Mouse (Mus musculus) limb, embryonic 10.5 days (tissue): ENCODE data around the gene Scimp. TPM values are rescaled to one million over a fixed set of nuclear protein-coding genes. Genes with fewer than 3 reads are reported as not detected.

ENCODE experiments used
- DNase-seq: peaks from one replicate; pipeline ENCODE4 v3.0.0-alpha.2; 2017; ENCODE audit warnings: low spot score
- H3K27ac ChIP-seq: fragments of 300-500 bp; sonication (generic); 2 replicates; pipeline ENCODE4 v1.5.1; 2016; ENCODE audit warnings: mild to moderate bottlenecking
- H3K27me3 ChIP-seq: fragments of 300-500 bp; sonication (generic); 2 replicates; pipeline ENCODE4 v1.6.1; 2016; ENCODE audit warnings: low read depth, mild to moderate bottlenecking; ENCODE audit not compliant: poor library complexity, severe bottlenecking
- H3K36me3 ChIP-seq: fragments of 300-500 bp; sonication (generic); 2 replicates; pipeline ENCODE4 v1.6.1; 2016; ENCODE audit warnings: mild to moderate bottlenecking, moderate library complexity
- H3K4me1 ChIP-seq: fragments of 300-500 bp; sonication (generic); 2 replicates; pipeline ENCODE4 v1.6.1; 2016
- H3K4me3 ChIP-seq: fragments of 300-500 bp; sonication (generic); 2 replicates; pipeline ENCODE4 v1.5.1; 2016; ENCODE audit warnings: mild to moderate bottlenecking, moderate library complexity
- H3K9me3 ChIP-seq: fragments of 300-500 bp; sonication (generic); replicated peaks from 2 replicates; pipeline ENCODE4 v1.6.1; 2016; ENCODE audit warnings: mild to moderate bottlenecking
- WGBS: fragments of 180-500 bp; shearing (Covaris S2); methylation state at CpG from one replicate; pipeline ENCODE4 v1.1.7; 2016; 5-methylcytosine and 5-hydroxymethylcytosine counted together
- microRNA-seq: library from miRNA; unstranded; fragments of <30 nt; microRNA quantifications from one replicate; pipeline ENCODE4, GENCODE M21; 2017
- polyA plus RNA-seq: library from polyadenylated mRNA; unstranded; fragments of >200 nt; fragmentation: Nextera tagmentation; extraction: Ambion mirVana; gene quantifications from 2 replicates; pipeline ENCODE4 v1.2.1, GENCODE M21; 2016

The Scimp gene
- polyA plus RNA-seq, 1 experiment from 2014 or later = 0.18 TPM

DNA sequence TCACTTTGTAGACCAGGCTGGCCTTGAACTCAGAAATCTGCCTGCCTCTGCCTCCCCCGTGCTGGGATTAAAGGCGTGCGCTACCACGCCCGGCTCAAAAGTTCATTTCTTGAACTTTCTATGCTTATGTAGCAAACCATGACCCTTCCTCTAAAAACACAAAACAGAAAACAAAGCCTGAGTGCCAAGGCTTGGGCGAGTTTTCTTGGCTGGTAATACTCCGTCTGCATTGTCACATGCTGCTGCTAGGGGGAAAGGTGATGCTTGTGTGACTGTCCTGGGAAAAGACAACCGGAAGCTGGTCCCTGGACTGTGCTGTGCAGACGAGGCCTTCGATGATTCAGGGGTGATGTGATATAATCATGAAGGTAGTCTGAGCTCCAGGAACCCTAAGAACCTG lies 59.2 kb downstream of the Scimp start:
- no peaks in the 10 kb centered on the region for H3K4me1 ChIP-seq
- no peak overlapping the region for H3K27ac ChIP-seq
- no peak overlapping the region for H3K4me3 ChIP-seq
- no peaks in the 10 kb centered on the region for H3K9me3 ChIP-seq
- no peak for DNase-seq
- no peaks in the 10 kb centered on the region for H3K27me3 ChIP-seq
- 93% methylated on average over 10 of the region's 10 CpGs for WGBS
- H3K36me3 ChIP-seq = no peaks in the 10 kb centered on the region

DNA sequence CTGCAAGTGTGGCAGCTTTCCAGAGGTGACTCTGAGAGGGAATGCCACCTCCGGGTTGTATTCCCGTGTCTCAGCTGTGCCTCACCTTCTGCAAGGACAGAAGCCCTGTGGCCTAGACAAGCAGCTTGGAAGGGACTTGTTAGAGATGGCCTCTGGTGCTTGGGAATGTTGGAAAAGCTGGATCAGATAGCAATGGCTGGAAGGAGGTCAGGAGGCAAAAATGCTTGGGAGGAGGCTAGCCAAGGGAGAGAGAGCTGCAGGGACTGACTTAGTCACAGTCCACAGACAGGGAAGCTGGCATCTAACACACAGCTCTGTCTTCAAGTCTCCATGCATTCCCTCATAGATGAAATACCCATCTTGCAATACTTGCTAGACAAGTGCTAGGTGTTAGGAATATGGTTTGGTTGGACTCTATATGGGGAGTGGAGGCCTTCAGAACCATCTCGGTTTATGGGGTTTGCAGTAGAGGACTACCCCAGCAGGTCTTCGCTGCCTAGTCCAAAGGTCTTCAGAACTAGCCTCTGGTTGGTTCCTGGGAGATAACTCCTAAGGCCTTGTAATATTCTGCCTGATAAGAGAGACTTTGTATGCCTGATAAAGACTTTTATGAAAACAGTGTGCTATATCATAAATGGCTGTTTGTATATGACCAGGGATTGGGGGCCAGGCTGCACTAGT lies 59.9 kb downstream of the Scimp start:
- no peak overlapping the region for H3K27ac ChIP-seq
- no peaks in the 10 kb centered on the region for H3K36me3 ChIP-seq
- WGBS = 88% methylated on average over 4 of the region's 4 CpGs
- H3K4me1 ChIP-seq = no peaks in the 10 kb centered on the region
- no peaks in the 10 kb centered on the region for H3K27me3 ChIP-seq
- H3K9me3 ChIP-seq = no peaks in the 10 kb centered on the region
- H3K4me3 ChIP-seq = no peak overlapping the region
- DNase-seq = no peak

DNA sequence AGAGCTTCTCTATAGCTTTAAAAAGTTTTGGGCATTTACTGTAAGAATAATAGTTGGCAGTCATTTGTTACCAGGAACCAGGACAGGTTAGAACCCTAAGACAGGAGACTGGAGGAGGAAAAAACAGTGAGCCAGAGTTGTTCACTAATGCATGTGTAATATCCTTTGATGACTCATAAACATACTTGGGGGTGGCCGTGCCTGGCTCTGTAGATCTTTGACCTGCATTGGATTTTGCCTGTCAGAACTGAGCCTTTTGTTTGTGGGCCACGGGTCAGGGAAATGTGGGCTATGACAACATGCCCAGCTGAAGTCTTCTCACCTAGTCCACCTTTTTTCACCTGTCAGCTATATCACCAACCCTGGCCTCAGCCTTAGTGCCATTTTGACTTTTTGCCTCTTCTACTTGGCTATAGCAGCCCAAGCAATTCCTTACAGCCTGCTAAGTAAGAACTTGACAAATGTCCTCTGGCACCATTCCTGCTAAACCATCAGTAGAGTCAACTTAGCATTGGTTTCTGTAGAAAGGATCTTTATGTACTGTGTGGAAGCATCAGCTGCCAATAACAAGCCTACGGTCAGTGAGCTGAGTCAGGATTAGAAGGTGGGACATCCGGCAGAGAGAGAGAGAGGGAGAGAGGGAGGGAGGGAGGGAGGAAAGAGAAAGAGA lies 64.4 kb downstream of the Scimp start:
- no peak overlapping the region for H3K4me3 ChIP-seq
- no peaks in the 10 kb centered on the region for H3K36me3 ChIP-seq
- 90% methylated on average over 4 of the region's 4 CpGs for WGBS
- H3K27ac ChIP-seq = no peak overlapping the region
- H3K4me1 ChIP-seq = peaks cover 4% of the 10 kb centered on the region; the same call in 1 of the 2 replicates
- no peaks in the 10 kb centered on the region for H3K27me3 ChIP-seq
- DNase-seq = no peak
- H3K9me3 ChIP-seq = no peaks in the 10 kb centered on the region

DNA sequence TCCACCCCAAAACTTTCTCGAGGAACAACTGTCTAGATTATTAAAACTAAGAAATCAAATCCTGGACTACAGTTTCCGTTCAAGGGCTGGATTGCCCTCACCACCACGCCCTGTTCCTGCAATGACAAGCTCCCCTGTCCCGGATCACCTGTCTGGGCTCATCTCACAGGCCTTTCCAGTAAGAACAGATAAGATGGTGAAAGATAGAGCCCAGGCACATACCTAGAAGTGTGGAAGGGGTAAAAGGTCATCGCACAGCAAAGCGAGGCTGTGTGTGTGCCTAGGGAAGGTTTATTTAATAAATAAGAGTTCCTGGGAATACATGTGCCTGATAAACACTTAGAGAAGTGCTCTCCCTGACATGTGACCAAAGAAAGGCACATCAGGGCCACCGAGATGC lies 66.8 kb downstream of the Scimp start:
- 88% methylated on average over 7 of the region's 7 CpGs for WGBS
- Histone ChIP-seq H3K4me1 (peaks cover 4% of the 10 kb centered on the region; the same call in 1 of the 2 replicates), H3K27ac (no peak overlapping the region), H3K4me3 (no peak overlapping the region), H3K9me3 (no peaks in the 10 kb centered on the region), H3K27me3 (no peaks in the 10 kb centered on the region), H3K36me3 (no peaks in the 10 kb centered on the region)
- DNase-seq = no peak

DNA sequence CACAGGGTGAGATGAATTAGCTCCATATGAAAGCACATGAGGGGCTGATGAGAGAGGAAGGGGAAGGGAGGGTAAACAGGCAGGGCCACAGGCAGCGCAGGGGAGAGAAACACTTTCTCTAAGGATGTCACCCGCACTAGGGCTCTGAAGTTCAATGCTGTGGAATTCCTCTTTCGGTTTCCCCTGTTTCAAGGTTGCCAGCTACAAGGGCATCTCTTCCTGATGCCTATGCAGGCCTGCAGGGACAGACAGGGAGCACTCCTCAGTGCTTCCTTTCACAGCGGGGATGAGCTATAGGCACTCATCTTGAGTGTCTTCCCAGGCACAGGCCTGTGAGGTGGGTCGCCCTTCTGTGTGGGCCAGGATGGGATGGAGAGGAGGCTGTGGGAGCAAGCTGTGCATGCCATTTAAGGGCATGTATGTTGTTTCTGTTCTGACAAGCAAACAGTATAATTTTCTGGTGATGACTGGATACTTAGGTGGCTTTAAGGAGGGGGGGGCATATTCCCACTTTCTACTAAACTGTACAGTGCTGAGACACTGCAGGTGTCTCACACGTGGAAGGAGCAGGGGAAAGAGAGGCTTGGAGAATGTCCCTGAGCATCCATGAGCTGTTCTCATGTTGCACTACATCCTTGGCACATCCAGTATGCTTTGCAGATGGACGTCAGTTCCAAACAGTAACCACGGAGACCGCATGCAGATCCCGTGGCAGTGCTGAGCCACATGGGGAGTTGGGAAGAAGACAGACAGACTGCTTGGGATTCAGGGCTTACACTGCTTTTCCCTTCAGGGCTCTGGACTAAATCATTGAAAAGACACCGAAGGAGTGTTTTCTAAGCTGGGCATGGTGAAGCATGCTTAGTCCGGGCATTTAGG lies 69.6 kb downstream of the Scimp start:
- no peaks in the 10 kb centered on the region for H3K27me3 ChIP-seq
- no peaks in the 10 kb centered on the region for H3K36me3 ChIP-seq
- no peak for DNase-seq
- no peak overlapping the region for H3K4me3 ChIP-seq
- no peak overlapping the region for H3K27ac ChIP-seq
- 86% methylated on average over 12 of the region's 12 CpGs for WGBS
- H3K4me1 ChIP-seq = peaks cover 4% of the 10 kb centered on the region; the same call in 1 of the 2 replicates
- H3K9me3 ChIP-seq = no peaks in the 10 kb centered on the region

DNA sequence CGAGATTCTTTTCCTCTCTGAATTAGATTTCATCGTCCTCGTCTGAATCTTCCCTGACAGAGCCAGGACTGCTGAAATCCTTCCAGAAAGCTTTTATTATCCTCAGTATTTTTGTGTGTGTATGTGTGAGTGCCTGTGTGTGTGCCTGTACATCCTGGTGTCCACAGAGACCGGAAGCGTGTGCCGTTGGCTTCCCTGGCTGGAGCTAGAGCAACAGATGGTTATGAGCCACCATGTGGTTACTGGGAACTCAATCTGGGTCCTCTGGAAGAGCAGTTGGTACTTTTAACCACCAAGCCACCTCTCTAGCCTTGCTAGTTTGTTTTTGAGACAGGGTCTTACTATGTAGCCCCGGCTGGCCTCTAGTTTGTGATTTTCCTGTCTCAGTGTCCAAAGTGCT lies 70.3 kb downstream of the Scimp start:
- H3K27me3 ChIP-seq = no peaks in the 10 kb centered on the region
- H3K27ac ChIP-seq = no peak overlapping the region
- H3K4me1 ChIP-seq = peaks cover 4% of the 10 kb centered on the region; the same call in 1 of the 2 replicates
- H3K9me3 ChIP-seq = no peaks in the 10 kb centered on the region
- 92% methylated on average over 7 of the region's 7 CpGs for WGBS
- DNase-seq = no peak
- H3K4me3 ChIP-seq = no peak overlapping the region
- no peaks in the 10 kb centered on the region for H3K36me3 ChIP-seq

DNA sequence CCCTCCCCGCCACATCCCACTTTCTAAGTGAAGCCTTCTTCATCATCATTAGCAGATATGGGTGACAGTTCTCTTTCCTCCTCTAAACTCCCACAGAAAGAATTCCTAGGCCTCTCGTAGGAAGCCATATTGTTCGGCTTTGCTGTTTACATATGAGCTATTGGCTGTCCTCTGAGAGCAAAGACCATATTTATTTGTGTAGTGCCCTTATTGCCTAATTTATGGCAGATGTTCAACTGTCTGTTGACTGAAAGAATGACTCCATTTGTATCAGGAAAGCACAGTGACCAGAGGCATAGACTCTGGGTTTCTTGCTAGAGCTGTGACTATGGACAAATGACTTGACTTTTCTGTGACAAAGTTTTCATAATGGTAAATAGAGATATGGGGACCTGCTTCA lies 70.8 kb downstream of the Scimp start:
- H3K36me3 ChIP-seq = no peaks in the 10 kb centered on the region
- WGBS = 94% methylated on average over 3 of the region's 3 CpGs
- no peak for DNase-seq

More for the DNA sequence above, 70.8 kb downstream of the Scimp start:
- Histone ChIP-seq H3K4me3 (no peak overlapping the region), H3K9me3 (no peaks in the 10 kb centered on the region), H3K27ac (no peak overlapping the region), H3K27me3 (no peaks in the 10 kb centered on the region), H3K4me1 (peaks cover 4% of the 10 kb centered on the region; the same call in 1 of the 2 replicates)

Small RNAs within 50 kb of the gene (microRNA-seq; reads per million reads assigned to microRNA genes)
- not detected for gene Gm22760

Other genes starting within 250 kb of the Scimp start
- gene Mink1, start 249.7 kb downstream of the Scimp start, polyA plus RNA-seq = 15.1 and 17.2 TPM in 2 replicates
- gene 4930544D05Rik, start 196.7 kb downstream of the Scimp start, polyA plus RNA-seq = not detected in 2 replicates
- gene Chrne, start 193.4 kb downstream of the Scimp start, polyA plus RNA-seq = not detected in 2 replicates
- gene Gp1ba, start 173.5 kb downstream of the Scimp start, polyA plus RNA-seq = 0.18 and 0.75 TPM in 2 replicates
- 85.0 and 104 TPM in 2 replicates for gene Rnf167, start 165.4 kb downstream of the Scimp start, polyA plus RNA-seq
- gene Slc25a11, start 165.1 kb downstream of the Scimp start, polyA plus RNA-seq = 136 and 160 TPM in 2 replicates
- gene Pfn1, start 157.9 kb downstream of the Scimp start, polyA plus RNA-seq = 2,132 and 2,568 TPM in 2 replicates
- 67.8 and 75.6 TPM in 2 replicates for gene Eno3, start 155.4 kb downstream of the Scimp start, polyA plus RNA-seq
- 182 and 196 TPM in 2 replicates for gene Spag7, start 143.2 kb downstream of the Scimp start, polyA plus RNA-seq
- 8.9 and 11.6 TPM in 2 replicates for gene Camta2, start 124.5 kb downstream of the Scimp start, polyA plus RNA-seq
- 1.1 and 1.2 TPM in 2 replicates for gene Inca1, start 112.4 kb downstream of the Scimp start, polyA plus RNA-seq
- gene Kif1c, start 112.0 kb downstream of the Scimp start, polyA plus RNA-seq = 2.0 and 2.2 TPM in 2 replicates
- gene Zfp3, start 48.4 kb downstream of the Scimp start, polyA plus RNA-seq = 3.0 and 5.1 TPM in 2 replicates
- gene Rabep1, start 32.2 kb upstream of the Scimp start, polyA plus RNA-seq = 28.1 and 33.1 TPM in 2 replicates
- 145 and 158 TPM in 2 replicates for gene Nup88, start 157.4 kb upstream of the Scimp start, polyA plus RNA-seq
- gene Rpain, start 157.6 kb upstream of the Scimp start, polyA plus RNA-seq = 64.6 and 73.2 TPM in 2 replicates
- gene C1qbp, start 170.4 kb upstream of the Scimp start, polyA plus RNA-seq = 325 and 420 TPM in 2 replicates
- 34.1 and 36.6 TPM in 2 replicates for gene Dhx33, start 191.9 kb upstream of the Scimp start, polyA plus RNA-seq
- 56.2 and 65.1 TPM in 2 replicates for gene Mis12, start 207.0 kb upstream of the Scimp start, polyA plus RNA-seq
- gene Derl2, start 207.3 kb upstream of the Scimp start, polyA plus RNA-seq = 34.4 and 34.7 TPM in 2 replicates
- gene 6330403K07Rik, start 220.9 kb upstream of the Scimp start, polyA plus RNA-seq = 93.7 and 190 TPM in 2 replicates